Mouse (Mus musculus) forebrain, embryonic 11.5 days (tissue): ENCODE measurements around the gene Mki67. TPM values are rescaled to one million over a fixed set of nuclear protein-coding genes. Genes with fewer than 3 reads are reported as not detected.

Experiments used
- ATAC-seq: fragments of 200-750 bp; cut with Nextera tagmentation; replicated peaks from 2 replicates; pipeline ENCODE4 v1.8.0; 2017; ENCODE audit warnings: moderate TSS enrichment; ENCODE audit not compliant: low FRiP score
- DNase-seq: peaks from one replicate; pipeline ENCODE4 v3.0.0-alpha.2; 2017; ENCODE audit warnings: low spot score
- H3K27ac ChIP-seq: fragments of 300-500 bp; sonication (generic); 2 replicates; pipeline ENCODE4 v1.5.1; 2014; ENCODE audit warnings: low read depth, low read length
- H3K27me3 ChIP-seq: fragments of 300-500 bp; sonication (generic); 2 replicates; pipeline ENCODE4 v1.6.1; 2014; ENCODE audit warnings: mild to moderate bottlenecking, low read length, mixed read lengths; ENCODE audit not compliant: control insufficient read depth, insufficient read depth
- H3K36me3 ChIP-seq: fragments of 300-500 bp; sonication (generic); 2 replicates; pipeline ENCODE4 v1.6.1; 2014; ENCODE audit warnings: mild to moderate bottlenecking, low read length, moderate library complexity, mixed read lengths; ENCODE audit not compliant: control insufficient read depth, insufficient read depth
- H3K4me1 ChIP-seq: fragments of 300-500 bp; sonication (generic); replicated peaks from 2 replicates; pipeline ENCODE4 v1.6.1; 2014; ENCODE audit warnings: low read length, mixed read lengths; ENCODE audit not compliant: control insufficient read depth, insufficient read depth
- H3K4me2 ChIP-seq: fragments of 300-500 bp; sonication (generic); 2 replicates; pipeline ENCODE4 v1.6.1; 2014; ENCODE audit warnings: low read depth, mild to moderate bottlenecking, low read length, moderate library complexity, mixed read lengths; ENCODE audit not compliant: severe bottlenecking
- H3K4me3 ChIP-seq: fragments of 300-500 bp; sonication (generic); 2 replicates; pipeline ENCODE4 v1.5.1; 2014; ENCODE audit warnings: low read depth, low read length
- H3K9ac ChIP-seq: fragments of 300-500 bp; sonication (generic); 2 replicates; pipeline ENCODE4 v1.6.1; 2014; ENCODE audit warnings: low read length
- H3K9me3 ChIP-seq: fragments of 300-500 bp; sonication (generic); 2 replicates; pipeline ENCODE4 v1.6.1; 2016; ENCODE audit warnings: low read length, mixed read lengths; ENCODE audit not compliant: control insufficient read depth
- WGBS: fragments of 180-500 bp; shearing (Covaris S2); extraction: QIAGEN DNeasy Blood & Tissue Kit; methylation state at CpG from one replicate; pipeline ENCODE4 v1.1.7; 2014; 5-methylcytosine and 5-hydroxymethylcytosine counted together
- polyA plus RNA-seq: library from polyadenylated mRNA; unstranded; fragments of >200 nt; fragmentation: Nextera tagmentation; extraction: Ambion mirVana; gene quantifications from 2 replicates; pipeline ENCODE4 v1.2.1, GENCODE M21; 2014

Gene Mki67
- polyA plus RNA-seq, 1 experiment from 2014 or later = 76.5 TPM

DNA sequence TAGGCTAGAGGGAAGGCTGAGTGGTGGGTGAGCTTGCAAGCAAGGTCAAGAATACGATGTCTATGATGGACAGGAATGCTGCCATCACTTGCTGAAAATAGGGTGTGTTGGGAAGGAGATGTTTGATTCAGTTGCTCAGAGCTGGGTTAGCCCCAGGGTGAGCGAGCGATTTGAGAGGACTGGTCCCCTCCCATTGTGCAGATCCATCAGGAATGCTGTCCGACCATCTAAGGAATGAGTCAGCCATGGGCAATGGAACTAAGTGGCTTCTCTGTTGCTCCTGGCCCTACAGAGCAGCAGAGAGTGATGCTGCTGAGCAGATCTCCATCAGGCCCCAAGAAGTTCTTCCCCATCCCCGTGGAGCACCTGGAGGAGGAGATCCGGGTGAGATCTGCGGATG lies 62.6 kb downstream of the Mki67 start:
- Histone ChIP-seq H3K9ac (no peak overlapping the region), H3K36me3 (no peaks in the 10 kb centered on the region), H3K4me3 (no peak overlapping the region), H3K27ac (no peak overlapping the region), H3K4me1 (no peaks in the 10 kb centered on the region), H3K9me3 (no peaks in the 10 kb centered on the region), H3K4me2 (no peak overlapping the region), H3K27me3 (no peaks in the 10 kb centered on the region)
- ATAC-seq (no peak), DNase-seq (no peak)
- 84% methylated on average over 7 of the region's 7 CpGs for WGBS

- 69% methylated on average over 11 of the region's 11 CpGs for WGBS
- DNase-seq (no peak), ATAC-seq (no peak)
These were observed 63.4 kb downstream of the Mki67 start for GRCm38 (mm10) chr7:135652781-135653180.

DNA sequence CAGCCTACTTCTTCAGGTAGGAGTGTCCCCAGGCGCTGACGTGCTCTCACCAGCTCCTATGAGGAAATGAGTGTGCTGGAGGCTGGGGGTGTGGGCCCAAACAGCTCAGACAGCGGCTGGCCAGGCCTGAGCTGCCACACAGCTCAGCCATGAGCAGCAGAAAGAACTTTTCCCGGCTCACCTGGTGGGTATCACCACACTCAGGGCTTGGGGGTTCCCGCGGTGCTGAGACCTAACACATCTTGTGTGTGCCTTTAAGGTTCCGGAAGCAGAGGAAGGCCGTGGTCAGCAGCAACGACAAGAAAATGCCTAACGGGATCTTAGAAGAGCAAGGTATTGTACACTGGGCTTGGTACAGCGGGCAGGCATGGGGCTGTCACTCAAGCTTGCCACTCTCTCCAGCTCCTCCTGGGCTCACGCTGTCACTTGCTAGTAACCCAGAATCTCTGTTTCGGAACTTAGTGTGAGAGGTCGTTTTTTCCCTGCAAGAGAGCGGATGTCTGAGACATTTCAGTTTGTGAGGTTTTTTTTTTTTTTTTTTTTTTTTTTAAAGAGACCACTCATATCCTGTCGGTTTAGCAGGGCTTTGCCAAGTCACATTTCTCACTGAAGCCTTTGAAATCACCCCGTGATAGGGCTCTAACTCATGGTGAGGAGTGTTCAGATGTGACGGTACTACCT lies 64.2 kb downstream of the Mki67 start:
- no peak overlapping the region for H3K4me2 ChIP-seq
- no peak overlapping the region for H3K9ac ChIP-seq
- H3K27me3 ChIP-seq = no peaks in the 10 kb centered on the region
- no peak overlapping the region for H3K4me3 ChIP-seq
- 76% methylated on average over 18 of the region's 18 CpGs for whole genome bisulfite sequencing
- ATAC-seq (no peak), DNase-seq (no peak)
- no peaks in the 10 kb centered on the region for H3K4me1 ChIP-seq
- no peaks in the 10 kb centered on the region for H3K36me3 ChIP-seq
- H3K9me3 ChIP-seq = no peaks in the 10 kb centered on the region; the same call in 1 of the 2 replicates
- no peak overlapping the region for H3K27ac ChIP-seq

More at GRCm38 (mm10) chr7:135652781-135653180, 63.4 kb downstream of the Mki67 start:
- H3K9me3 ChIP-seq = no peaks in the 10 kb centered on the region; the same call in 1 of the 2 replicates
- H3K4me3 ChIP-seq = no peak overlapping the region
- no peaks in the 10 kb centered on the region for H3K4me1 ChIP-seq
- no peaks in the 10 kb centered on the region for H3K27me3 ChIP-seq
- no peak overlapping the region for H3K9ac ChIP-seq
- H3K27ac ChIP-seq = no peak overlapping the region
- no peak overlapping the region for H3K4me2 ChIP-seq
- H3K36me3 ChIP-seq = no peaks in the 10 kb centered on the region

DNA sequence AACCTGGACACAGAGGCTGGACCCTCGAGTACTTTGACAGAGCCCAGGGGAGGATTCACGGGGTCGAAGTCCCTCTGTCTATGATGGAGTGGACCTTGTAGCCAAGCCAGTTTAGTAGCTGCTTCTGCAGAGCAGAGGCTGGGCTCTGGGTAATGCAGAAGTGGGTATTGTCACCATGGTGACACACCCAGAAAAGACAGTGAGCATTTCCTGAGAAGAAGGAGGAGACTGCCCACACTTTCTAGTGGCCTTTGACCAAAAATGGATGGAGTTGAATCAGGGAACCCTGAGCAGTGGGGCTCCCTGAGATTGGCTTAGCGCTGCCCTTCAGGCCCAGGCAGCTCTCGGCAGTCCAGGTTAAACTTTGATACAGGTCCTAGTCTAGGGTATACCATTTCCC lies 66.1 kb downstream of the Mki67 start:
- Histone ChIP-seq H3K27me3 (no peaks in the 10 kb centered on the region), H3K27ac (no peak overlapping the region), H3K4me2 (no peak overlapping the region), H3K9me3 (no peaks in the 10 kb centered on the region; the same call in 1 of the 2 replicates), H3K36me3 (no peaks in the 10 kb centered on the region), H3K9ac (no peak overlapping the region), H3K4me3 (no peak overlapping the region), H3K4me1 (no peaks in the 10 kb centered on the region)
- DNase-seq = no peak
- 87% methylated on average over 5 of the region's 5 CpGs for WGBS
- no peak for ATAC-seq

DNA sequence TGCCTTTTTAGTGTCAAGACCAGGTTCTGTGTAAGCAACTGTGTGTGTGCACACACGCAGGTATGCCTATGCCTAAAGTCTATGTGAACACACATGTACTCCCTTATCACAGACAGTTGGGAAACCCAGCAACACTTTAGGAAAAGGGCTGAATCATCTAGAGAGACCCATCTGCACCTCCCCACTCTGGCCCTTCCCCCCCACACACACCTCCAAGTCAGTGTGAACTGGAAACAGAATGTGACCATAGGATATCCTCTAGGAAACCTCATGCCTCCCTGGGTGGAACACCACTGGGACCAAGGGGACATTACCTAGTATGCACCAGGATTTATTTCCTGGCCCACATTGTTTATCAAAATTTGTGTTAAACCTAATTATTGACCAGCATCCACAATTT lies 66.9 kb downstream of the Mki67 start:
- no peak overlapping the region for H3K4me3 ChIP-seq
- H3K4me1 ChIP-seq = no peaks in the 10 kb centered on the region
- H3K9me3 ChIP-seq = no peaks in the 10 kb centered on the region; the same call in 1 of the 2 replicates
- 87% methylated on average over 1 of the region's 1 CpGs for WGBS
- no peaks in the 10 kb centered on the region for H3K36me3 ChIP-seq
- H3K4me2 ChIP-seq = no peak overlapping the region
- no peak for ATAC-seq
- H3K9ac ChIP-seq = no peak overlapping the region
- H3K27ac ChIP-seq = no peak overlapping the region
- H3K27me3 ChIP-seq = no peaks in the 10 kb centered on the region
- DNase-seq = no peak

DNA sequence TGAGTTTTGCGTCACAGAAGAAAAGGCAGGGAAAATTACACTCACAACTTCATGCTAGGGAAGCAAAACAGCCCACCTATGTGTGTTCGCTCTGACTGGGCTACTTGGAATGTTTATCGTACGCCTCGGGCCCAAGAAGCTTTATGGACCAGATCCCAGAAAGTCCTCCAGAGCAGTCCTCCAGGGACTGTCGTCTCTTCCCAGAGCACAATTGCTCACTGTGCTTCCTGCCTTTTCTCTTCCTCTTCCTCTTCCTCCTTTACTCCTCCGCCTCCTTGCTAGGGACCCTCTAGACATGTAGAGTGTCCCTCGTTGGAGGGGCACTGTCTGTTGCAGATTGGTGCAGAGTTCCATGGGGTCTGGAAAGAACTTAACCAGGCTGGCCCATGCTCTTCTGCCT lies 67.3 kb downstream of the Mki67 start:
- DNase-seq (no peak), ATAC-seq (no peak)
- Histone ChIP-seq H3K4me1 (no peaks in the 10 kb centered on the region), H3K27me3 (no peaks in the 10 kb centered on the region), H3K9me3 (no peaks in the 10 kb centered on the region; the same call in 1 of the 2 replicates), H3K36me3 (no peaks in the 10 kb centered on the region), H3K4me2 (no peak overlapping the region), H3K27ac (no peak overlapping the region), H3K4me3 (no peak overlapping the region), H3K9ac (no peak overlapping the region)
- 90% methylated on average over 8 of the region's 8 CpGs for WGBS

- no peak overlapping the region for H3K4me3 ChIP-seq
- no peak for DNase-seq
- no peaks in the 10 kb centered on the region for H3K27me3 ChIP-seq
- no peak overlapping the region for H3K9ac ChIP-seq
- H3K36me3 ChIP-seq = no peaks in the 10 kb centered on the region
- ATAC-seq = no peak
- H3K9me3 ChIP-seq = no peaks in the 10 kb centered on the region; the same call in 1 of the 2 replicates
- H3K4me2 ChIP-seq = no peak overlapping the region
- H3K4me1 ChIP-seq = no peaks in the 10 kb centered on the region
- no peak overlapping the region for H3K27ac ChIP-seq
- 92% methylated on average over 6 of the region's 6 CpGs for WGBS
These were observed 69.2 kb downstream of the Mki67 start for GRCm38 (mm10) chr7:135646976-135647375.

DNA sequence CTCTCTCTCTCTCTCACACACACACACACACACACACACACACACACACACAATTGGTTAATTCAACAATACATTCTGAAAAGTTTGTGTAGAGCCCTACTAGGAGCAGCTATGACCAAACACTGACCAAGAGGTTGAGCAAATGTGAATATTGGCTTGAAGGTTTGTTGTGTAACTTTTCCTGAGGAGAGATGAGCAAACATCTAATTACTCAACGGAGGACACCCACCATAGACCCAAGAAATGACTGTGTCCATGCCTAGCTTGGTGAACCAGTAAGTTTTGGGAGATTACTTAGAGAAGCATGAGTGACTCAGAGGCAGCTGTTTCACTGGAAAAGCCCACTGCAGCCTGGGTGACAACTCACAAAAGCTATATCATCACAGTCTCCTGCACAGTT lies 71.7 kb downstream of the Mki67 start:
- Histone ChIP-seq H3K27ac (no peak overlapping the region), H3K9ac (no peak overlapping the region), H3K36me3 (no peaks in the 10 kb centered on the region), H3K27me3 (no peaks in the 10 kb centered on the region), H3K9me3 (no peaks in the 10 kb centered on the region; the same call in 1 of the 2 replicates), H3K4me1 (no peaks in the 10 kb centered on the region), H3K4me2 (no peak overlapping the region), H3K4me3 (no peak overlapping the region)
- WGBS = 82% methylated on average over 1 of the region's 1 CpGs
- ATAC-seq (no peak), DNase-seq (no peak)
